Mouse (Mus musculus) cerebellum, adult 9-10 months (tissue): ENCODE data around the gene Prkar2b.
A peak's percentile ranks its signal among the peaks of the same experiment; 100 is the strongest.

Experiments
- DNase-seq: peaks from one replicate; pipeline ENCODE4 v3.0.0; 2022

The Prkar2b gene

GRCm38 (mm10) chr12:32061090-32061930 lies at the start of gene Prkar2b:
Gene Prkar2b, minus strand, starts transcription at chr12:32061296.
- DNase-seq: peak; percentile 87

GRCm38 (mm10) chr12:32109201-32109600 lies 48.1 kb upstream of the Prkar2b start:
- no peak for DNase-seq

GRCm38 (mm10) chr12:32104955-32105521 lies 43.9 kb upstream of the Prkar2b start:
- DNase-seq: no peak

GRCm38 (mm10) chr12:32104451-32104862 lies 43.4 kb upstream of the Prkar2b start:
- no peak for DNase-seq

- DNase-seq: no peak
Observed at GRCm38 (mm10) chr12:32101306-32101705, 40.2 kb upstream of the Prkar2b start.

GRCm38 (mm10) chr12:32099686-32100206 lies 38.6 kb upstream of the Prkar2b start:
- DNase-seq: no peak

- no peak for DNase-seq
Observed at GRCm38 (mm10) chr12:32098596-32098995, 37.5 kb upstream of the Prkar2b start.

- no peak for DNase-seq
Observed at GRCm38 (mm10) chr12:32097107-32097506, 36.0 kb upstream of the Prkar2b start.

- DNase-seq: no peak
Observed at GRCm38 (mm10) chr12:32095164-32095563, 34.1 kb upstream of the Prkar2b start.

GRCm38 (mm10) chr12:32092452-32092851 lies 31.4 kb upstream of the Prkar2b start:
- DNase-seq: no peak

- DNase-seq: no peak
Observed at GRCm38 (mm10) chr12:32088566-32088965, 27.5 kb upstream of the Prkar2b start.

GRCm38 (mm10) chr12:32087339-32087738 lies 26.2 kb upstream of the Prkar2b start:
- no peak for DNase-seq

GRCm38 (mm10) chr12:32086874-32087273 lies 25.8 kb upstream of the Prkar2b start:
- DNase-seq: no peak

GRCm38 (mm10) chr12:32085856-32086255 lies 24.8 kb upstream of the Prkar2b start:
- no peak for DNase-seq

GRCm38 (mm10) chr12:32085189-32085588 lies 24.1 kb upstream of the Prkar2b start:
- no peak for DNase-seq

GRCm38 (mm10) chr12:32084601-32085000 lies 23.5 kb upstream of the Prkar2b start:
- DNase-seq: no peak

GRCm38 (mm10) chr12:32080692-32081091 lies 19.6 kb upstream of the Prkar2b start:
- no peak for DNase-seq

- DNase-seq: no peak
Observed at GRCm38 (mm10) chr12:32077403-32077802, 16.3 kb upstream of the Prkar2b start.

- no peak for DNase-seq
Observed at GRCm38 (mm10) chr12:32075831-32076715, 15.0 kb upstream of the Prkar2b start.

GRCm38 (mm10) chr12:32074271-32074670 lies 13.2 kb upstream of the Prkar2b start:
- no peak for DNase-seq

- DNase-seq: no peak
Observed at GRCm38 (mm10) chr12:32066004-32066403, 4.9 kb upstream of the Prkar2b start.

- DNase-seq: peak; percentile 28
Observed at GRCm38 (mm10) chr12:32060247-32061089, 628 bp downstream of the Prkar2b start.
